Mouse (Mus musculus) mouse trophoblast stem cell (cell line): ENCODE data around the gene Sptbn2.

Experiments
- in situ Hi-C, 2 experiments: fragments of 300-500 bp; cut with MseI, MboI; formaldehyde crosslinking; loops; 2 replicates in 1 of 2; 3 replicates in 1 of 2; pipeline ENCODE4 v1.15.1; 2025

The Sptbn2 gene

DNA sequence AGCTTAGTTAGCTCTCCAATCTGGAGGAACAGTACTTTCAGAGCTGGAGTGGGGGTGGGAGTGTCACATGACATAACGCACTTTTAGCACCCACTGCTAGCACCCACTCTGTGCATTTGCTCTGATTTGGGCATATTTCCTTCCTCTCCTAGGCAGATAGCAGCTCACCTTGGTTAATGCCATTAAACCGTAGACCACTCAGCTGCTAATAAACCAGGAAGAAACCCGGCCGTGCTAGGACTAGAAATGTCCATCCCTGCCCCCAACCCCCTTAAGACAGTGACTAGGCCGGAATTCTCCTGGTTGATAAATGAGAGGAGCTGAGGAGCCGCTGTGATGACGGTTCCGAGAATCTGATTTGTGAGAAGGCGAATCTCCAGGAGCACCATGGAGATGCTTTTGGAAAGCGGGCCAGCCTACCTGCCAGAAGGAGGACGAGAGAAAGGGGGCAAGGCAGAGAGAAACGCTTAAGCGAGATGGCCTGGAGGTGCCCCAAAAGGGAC, at the start of gene Sptbn2:
Gene Sptbn2, plus strand, starts transcription at position 70 of the 503 bp plus-strand sequence.
- in situ Hi-C loops = no loop called here

DNA sequence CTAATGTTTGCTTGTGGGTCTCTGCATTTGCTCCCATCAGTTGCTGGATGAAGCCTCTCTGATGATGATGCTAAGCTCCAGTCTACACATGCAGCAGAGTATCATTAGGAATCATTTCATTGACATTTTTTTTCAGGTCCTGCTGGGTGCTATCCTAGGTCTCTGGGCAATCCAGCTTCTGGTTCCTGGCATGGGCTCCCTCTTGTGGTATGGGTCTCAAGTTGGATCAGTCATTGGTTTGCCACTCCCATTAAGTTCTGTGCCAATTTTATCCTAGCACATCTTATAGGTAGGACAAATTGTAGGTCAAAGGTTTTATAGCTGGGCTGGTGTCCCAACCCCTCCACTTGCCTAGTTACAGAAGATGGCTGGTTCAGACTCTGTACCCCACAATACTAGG, 44.2 kb upstream of the Sptbn2 start:
- in situ Hi-C loops = no loop called here

DNA sequence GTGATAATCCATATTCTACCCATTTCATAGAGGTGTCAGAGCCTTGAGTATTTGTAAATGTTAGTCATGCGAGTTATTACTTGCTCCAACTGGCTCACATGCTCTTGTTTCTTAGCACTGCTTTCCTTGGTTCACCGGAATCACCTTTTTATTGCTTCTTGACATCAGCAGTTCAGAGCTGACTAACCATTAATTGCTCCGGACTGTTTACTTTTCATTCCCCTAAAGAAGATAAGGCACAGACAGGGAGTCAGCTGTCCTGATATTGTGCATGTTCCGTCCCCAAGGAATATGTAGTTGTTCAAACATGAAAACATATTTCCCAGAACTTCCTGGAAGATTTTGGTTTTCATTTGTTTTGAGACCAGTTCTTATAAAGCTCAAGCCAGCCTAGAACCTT, 40.2 kb upstream of the Sptbn2 start:
- in situ Hi-C loops = no loop called here

DNA sequence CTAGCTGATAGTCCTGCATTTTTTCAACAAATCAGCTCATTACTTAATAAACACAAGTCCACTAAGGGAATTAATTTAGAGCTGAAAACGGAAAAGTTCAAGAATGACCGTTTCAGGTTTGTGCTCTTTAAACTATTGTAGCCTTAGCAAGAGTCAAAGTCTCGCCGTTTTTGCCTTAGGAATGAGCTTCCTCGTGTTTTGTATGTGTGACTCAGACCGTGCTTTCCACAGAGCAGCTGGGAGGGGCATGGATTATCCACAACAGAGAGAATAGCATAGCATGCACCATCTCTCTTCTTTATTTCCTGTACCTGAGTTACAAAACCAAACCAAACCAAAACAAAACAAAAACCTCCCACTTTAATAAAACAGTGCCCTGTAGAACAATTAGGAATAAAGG, 38.6 kb upstream of the Sptbn2 start:
- in situ Hi-C loops = no loop called here

DNA sequence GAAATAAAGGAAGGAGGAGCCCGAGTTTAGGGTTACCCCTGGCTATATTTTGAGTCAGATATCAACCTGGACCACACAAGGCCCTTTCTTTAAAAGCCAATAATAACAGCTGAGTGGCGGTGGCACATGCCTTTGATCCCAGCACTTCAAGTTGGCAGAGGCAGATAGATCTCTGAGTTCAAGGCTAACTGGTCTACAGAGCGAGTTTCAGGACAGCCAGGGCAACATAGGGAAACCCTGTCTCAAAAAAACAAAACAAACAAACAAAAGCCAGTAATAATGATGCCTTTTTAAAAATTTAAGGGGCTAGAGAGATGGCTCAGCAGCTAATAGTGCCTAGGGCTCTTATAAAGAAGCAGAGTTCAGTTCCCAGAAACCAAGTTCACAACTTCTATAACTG, 16.6 kb upstream of the Sptbn2 start:
- in situ Hi-C loops = no loop called here

DNA sequence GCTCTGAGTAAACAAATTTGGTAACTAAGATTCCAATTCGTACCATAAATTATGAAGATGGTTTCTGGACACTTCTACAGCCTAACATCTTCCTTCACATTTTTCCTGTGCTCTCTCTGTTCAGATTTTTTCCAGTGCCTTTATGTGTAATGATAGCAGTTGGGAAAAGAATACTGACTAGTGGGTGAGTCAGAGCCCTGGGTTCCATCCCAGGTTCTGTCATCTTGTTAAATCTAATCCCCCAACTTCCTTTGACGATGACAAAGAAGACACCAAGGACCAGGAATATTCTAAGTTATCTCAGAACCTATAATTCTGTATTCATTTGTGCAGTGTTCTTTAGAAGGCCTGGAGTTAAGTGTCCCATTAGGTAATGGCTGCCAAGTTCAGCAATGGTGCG, 13.8 kb upstream of the Sptbn2 start:
- in situ Hi-C loops = no loop called here

DNA sequence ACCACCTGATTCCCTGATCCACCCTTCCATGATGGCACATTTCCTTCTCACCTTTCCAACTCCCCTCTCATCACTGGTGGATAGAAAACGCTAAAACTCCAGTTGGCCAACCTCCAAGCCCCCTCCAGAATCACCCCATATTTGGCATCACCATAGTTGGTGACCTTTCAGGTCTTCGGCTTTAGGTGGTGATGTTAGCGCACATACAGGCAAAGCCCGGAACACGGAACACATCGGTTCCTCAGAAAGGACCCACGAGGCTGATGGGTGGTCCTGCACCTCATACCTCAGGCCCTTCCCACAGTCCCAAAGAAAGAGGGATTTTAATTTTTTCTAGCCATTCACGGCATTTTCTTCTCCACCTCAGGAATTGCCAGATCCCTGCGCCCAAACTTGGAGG, 13.2 kb upstream of the Sptbn2 start:
- in situ Hi-C loops = no loop called here

DNA sequence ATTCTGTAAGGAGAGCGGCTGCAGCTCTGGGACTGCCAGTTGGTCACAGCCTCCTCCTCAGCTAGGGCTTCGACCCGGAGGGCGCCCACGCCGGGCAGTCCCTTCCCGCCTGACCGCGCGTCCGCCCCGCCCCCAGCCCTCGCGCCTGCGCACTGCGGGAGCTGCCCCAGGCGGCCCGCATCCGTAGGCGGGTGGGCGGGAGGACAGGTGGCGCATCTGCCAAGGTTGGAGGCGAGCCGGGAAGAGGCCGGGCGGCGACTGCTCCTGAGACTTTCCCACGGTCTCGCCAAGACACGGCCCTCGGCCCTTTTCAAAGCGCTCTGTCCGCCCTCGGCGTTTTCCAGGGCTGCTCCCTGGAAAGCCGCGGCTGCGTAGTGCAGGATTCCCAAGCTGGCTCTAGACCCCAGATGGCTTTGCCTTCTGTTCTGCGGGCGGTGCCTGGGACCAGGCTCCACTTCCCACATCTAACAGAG, 12.7 kb upstream of the Sptbn2 start, which contains the start of gene Gm960:
Gene Gm960, minus strand, starts transcription at position 464 of the 473 bp plus-strand sequence.
- in situ Hi-C loops = no loop called here

DNA sequence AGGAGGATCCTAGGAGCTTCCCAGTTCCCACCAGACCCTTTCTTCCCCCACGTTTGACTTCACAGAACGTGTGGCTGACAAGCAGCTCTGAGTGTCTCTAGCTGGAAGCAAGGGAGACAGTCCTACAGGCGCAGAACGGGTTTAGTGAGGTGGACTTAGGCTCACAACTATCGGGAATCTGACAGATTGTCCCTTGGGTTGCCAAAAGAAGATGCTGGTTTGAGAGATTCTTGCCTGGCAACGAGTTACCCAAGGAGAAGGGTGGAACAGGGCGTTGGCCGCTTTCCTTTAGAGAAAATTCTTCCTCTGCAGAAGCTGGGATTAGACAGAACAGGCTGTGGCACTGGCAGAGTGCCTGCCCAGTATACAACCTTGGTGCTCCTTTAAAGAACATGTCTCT, 12.1 kb upstream of the Sptbn2 start:
- in situ Hi-C loops = no loop called here

DNA sequence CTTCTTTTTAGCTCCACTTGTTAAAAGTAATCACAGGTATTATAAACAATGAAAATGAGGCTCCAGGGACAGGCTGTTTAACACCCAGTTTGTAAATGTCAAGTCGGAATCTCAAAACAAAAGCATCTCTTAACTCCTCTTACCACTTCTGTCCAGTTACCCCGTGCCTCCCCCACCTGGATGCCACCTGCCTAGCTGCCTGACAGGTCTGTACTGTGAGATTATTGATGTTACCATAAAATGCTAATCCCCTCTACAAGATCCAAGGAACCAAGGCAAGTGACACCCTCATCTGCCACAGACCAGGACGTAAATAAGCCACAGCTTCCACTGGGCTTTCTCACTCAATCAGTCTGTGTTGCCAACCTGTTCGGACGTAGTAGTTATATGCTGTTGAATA, 11.1 kb upstream of the Sptbn2 start:
- in situ Hi-C loops = no loop called here

DNA sequence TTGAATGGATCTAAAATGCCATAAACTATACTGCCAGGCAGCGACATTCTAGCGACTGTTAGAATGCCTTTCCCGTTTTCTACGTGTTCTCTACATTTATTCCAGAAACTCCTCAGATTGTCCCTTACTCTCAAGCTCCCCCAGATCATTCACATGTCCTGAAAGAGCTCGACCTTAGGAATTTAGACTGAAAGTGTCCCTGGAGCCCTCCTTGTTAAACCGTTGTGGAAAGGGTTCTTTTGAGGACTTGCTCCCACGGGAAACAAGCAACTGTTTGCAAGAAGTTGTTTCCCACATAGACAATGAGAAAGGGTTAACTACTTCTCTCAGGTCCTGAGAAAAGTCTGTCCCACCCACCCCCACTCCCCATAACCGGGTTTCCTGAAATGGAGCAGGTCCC, 10.3 kb upstream of the Sptbn2 start:
- in situ Hi-C loops = no loop called here

DNA sequence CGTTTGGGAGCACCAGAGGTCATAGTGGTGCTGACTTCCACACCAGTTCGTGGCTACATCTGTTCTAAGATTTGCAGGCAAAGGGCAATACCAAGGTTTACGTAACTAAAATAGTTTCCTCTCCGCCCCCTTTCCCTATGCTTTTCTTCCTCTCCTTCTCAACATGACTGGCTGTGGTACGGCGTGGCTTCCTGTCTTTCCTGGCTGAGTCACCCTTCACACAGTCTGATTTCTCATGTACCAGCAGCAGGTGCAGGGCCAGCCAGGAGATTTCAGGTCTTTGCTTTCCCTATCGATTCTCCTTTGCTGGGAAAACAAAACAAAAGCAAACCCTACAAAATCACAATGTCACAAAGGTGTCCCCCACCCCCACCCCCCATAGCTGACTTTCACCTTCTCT, 9.7 kb upstream of the Sptbn2 start:
- in situ Hi-C loops = no loop called here

DNA sequence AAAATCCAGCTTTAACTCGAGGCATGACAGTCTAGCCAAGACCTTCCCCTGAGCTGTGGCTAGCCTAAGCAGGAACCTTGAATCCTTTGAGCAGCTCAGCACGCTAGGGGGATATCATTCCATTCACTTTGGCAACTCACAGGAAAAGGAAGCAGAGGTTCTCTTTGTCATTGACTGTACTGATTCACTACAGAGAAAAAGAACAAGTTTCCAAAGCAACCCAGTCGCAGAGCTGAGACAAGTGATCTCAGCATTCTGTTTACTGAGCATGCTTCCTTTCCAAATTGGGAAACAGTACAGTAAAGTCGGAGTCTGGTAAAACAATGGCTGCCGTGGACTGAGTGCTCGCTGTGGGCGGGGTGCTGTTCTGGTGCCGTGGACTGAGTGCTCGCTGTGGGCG, 2.2 kb upstream of the Sptbn2 start:
- in situ Hi-C loops = no loop called here

DNA sequence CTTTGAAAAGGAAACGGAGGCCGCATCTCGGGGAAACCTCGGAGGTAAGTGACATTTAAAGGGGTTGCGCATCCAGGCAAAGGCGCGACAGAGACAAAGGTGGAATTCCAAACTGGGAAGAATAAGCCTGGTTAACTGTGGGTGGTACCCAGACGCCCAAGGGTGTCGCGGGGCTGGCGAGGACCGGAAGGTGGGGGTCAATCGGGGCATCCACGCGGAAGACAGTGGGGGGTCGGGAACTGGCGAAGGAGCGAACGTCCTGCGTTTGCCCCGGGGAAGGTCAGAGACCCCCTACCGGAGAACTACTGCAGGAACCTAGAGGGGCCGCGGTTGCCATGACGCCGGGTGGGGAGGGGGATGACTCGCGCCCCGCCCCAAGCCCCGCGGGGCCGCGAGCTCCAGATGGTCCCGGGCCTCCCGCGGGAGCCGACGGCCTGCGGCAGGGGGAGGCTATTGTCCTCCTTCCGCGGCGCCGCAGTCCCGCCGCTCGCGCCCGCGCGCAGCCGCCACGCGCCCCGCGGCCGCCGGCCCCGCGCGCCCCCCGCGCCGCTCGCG, 711 bp downstream of the Sptbn2 start:
- in situ Hi-C loops = no loop called here

DNA sequence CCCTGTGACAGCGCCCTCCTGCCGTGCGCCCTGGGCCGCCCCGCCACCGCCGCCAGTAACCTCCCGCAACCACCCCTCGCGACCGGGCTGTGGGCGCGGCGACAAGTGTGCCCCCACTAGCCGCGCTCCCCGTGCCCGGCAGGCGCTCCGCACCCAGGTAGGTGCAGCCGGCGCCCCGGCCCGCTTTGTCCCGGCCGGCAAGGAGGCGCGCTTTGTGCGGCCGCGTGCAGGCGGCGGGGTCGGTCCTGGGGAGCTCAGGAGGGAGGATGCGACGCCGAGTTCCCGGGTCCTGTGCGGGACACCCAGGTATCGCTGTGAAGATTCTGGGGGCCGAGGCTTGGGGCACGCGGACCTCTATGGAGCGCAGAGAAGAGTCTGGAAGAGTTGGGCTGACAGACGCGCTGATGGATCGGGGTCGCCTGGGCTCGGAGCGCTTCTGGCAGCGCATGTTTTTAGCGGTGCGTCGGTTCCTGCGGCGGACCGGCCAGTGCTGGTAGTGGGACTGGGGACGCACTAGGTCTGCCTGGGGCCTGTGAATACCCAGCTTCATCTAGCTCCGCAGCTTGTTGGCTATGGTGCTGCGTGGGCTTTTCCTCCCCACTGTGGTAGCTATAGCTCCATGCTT, 1.3 kb downstream of the Sptbn2 start:
- in situ Hi-C loops = no loop called here

DNA sequence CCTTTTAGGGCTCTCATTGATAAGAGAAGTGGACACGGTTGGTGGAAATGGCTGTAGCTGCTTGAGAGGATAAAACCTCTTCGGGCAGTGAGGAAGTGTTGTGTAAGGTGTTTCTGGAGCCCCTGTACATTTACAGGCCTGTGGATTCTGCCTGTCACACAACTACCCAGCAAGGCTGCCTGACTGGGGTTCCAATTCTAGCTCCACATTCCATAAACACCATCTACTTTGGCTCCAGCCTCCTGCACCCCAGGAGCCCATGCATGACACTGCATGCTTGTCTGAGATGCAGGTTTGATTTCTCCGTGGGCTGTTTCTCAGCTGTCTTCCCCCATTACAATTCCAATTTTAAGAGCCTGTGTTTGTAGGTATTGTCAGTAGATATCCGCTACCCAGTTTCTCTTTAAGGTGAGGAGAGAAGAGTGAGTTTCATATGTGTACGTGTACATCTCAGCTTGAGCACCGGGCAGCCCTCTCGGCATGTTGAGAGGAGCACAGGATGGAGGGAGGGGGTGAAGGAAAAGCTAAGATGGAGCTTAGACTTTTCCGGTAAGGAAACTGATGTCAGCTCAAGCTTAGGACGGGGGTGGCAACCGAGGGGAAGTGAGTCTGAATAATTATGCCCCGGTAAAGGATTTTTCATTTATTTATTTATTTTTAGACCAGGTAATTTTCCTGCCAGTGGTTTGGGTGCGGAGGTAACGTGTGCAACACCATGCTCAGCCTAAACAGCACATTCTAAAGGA, 2.0 kb downstream of the Sptbn2 start:
- in situ Hi-C loops = no loop called here

DNA sequence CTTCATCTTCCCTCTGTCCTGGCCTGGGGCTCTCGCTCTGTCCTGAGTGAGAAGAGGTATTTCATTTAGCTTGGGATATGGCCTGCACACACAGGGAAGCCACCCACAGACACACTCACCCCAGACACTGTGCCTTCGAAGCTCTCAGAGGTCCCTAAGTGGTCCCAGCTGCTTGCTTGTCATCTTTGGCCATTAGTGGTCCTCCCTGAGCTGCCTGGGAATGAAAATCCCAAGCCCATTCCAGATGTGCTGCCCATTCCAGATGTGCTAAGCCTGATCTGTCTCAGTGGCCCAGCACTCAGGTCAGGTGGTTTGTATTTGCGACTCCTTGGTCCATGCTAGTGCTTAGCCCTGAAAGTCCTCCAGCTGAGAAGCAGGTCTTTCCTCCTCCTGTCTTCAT, 2.9 kb downstream of the Sptbn2 start:
- in situ Hi-C loops = no loop called here

DNA sequence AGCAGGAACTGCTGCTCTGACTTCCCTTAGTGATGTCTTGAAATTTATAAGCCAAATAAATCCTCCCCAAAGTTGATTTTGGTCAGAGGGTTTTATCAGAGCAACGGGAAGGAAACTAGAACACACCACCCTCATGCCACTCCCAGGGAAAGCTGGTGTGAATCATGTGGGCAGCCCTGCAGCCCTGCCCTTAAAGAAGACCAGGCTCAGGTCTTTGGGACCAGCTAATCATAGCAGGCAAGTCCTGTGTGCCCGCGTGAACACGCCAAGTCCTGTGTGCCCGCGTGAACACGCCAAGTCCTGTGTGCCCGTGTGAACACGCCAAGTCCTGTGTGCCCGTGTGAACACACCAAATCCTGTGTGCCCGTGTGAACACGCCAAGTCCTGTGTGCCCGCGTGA, 5.8 kb downstream of the Sptbn2 start:
- in situ Hi-C loops = no loop called here

DNA sequence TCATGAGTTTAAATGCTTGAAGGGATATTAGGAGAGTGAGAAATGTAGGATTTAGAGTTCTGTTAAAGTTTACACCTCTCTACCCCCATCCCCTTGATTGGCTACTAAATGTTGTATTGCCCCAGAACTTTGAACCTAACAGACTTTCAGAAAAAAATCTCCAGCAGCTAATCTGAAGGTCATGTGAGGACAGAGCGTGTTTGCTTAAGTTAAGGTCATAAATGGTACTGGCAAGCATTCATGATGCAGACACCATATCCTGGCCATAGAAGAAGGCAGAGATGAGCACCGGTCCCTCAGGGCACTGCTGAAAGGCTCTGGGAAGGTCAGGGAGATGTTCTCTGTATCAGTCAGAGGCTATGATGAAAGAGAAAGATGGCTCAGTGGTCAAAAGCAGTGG, 6.3 kb downstream of the Sptbn2 start:
- in situ Hi-C loops = no loop called here

DNA sequence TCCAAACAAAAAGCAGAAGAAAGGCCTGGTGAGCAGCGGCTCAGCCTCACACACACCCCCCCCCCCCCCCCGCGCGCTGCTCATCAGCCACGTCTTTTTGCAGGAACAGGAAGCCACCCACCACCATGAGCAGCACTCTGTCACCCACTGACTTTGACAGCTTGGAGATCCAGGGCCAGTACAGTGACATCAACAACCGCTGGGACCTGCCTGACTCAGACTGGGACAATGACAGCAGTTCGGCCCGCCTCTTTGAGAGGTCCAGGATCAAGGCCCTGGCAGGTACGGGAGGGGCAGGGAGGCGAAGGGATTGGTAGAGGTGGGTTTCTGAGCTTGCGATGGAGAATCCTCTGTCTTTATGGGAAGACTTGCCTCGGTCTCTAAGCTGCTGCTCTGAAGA, 7.7 kb downstream of the Sptbn2 start:
- in situ Hi-C loops = no loop called here

DNA sequence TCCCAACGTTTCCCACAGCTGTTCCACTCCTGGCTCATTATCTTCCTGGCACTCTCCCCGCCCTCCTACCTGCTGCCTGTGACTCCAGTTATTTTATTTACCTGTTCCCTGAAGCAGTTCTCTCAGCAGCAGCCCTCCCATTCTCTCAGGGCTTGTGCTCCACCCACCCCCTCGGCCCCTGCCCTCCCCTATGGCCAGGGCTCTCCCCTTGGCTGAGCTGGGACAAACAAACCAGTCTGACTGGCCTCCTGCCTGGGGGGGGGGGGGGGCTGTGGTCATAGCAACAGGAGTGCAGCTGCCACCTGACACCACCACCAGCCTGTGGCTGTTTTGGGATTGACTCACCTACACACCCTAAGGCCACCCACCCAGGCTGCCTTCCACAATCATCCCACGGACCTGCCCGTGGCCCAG, 8.4 kb downstream of the Sptbn2 start:
- in situ Hi-C loops = no loop called here

DNA sequence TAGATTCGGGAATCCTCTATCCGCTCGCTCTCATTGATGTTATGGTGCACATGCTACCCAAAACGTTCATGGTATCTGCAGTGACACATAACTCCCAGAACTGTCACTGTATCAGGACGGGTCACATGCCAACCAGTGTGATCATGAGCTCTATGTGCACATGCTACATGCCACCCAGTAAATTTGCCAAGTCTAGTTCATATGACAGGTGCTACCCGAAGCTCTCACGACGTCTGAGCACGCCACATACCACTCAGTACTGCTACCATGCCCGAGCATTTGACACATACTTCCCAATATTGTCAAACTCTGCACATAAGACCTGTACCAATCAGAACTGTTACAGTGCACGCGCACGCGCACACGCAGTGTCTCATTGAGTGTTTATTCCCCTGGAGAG, 9.1 kb downstream of the Sptbn2 start:
- in situ Hi-C loops = no loop called here

DNA sequence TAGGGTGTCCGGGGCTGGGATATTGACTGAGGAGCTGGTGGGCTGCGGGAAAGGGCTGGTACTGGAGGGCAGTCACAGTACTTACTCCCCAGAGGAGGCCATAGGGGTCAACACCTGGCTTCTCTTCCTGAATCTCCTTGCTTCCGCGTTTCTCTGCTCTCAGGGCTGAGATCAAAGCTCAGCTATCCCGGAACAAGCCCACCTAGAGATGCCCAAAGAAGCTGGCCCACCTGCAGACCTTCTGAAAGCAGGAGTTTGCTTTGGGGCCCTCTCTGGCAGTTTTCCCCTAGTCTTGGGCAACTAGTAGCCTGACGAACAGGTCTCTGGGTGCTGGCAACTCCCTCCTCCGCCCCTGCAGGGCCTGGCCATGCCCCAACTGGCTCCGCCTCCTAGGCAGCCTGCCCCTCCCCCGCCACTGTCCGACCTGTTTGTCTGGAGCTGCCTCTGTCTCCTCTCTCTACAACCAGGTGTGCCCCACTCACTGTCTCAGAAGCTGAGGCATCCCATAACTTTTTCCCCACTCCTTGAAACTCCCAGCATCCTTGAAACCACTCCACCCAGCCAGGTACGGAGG, 9.8 kb downstream of the Sptbn2 start:
- in situ Hi-C loops = no loop called here
